Mouse (Mus musculus): ENCODE data around the gene Znrf3. TPM values are rescaled to one million over a fixed set of nuclear protein-coding genes. Genes with fewer than 3 reads are reported as not detected.

Znrf3 gene
- polyA plus RNA-seq, 1 experiment from 2014 or later = 11.7 TPM

DNA sequence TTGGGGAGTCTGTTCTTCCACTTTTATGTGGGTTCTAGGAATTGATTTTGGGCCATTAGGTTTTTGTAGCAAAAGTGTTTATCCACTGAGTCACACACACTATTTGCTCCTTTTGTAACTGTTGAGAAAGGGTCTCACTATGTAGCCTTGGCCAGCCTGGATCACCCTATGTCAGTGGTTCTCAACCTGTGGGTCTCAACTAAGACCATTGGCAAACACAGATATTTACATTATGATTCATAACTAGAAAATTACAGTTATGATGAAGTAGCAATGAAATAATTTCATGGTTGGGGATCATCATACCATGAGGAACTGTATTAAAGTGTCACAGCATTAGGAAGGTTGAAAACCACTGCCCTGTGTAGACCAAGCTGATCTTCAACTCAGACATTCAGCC, 140.1 kb downstream of the Znrf3 start:
- H3K27ac ChIP-seq (replicated peaks; ENCODE audit: low read depth, low read length) = no peak overlapping the region

DNA sequence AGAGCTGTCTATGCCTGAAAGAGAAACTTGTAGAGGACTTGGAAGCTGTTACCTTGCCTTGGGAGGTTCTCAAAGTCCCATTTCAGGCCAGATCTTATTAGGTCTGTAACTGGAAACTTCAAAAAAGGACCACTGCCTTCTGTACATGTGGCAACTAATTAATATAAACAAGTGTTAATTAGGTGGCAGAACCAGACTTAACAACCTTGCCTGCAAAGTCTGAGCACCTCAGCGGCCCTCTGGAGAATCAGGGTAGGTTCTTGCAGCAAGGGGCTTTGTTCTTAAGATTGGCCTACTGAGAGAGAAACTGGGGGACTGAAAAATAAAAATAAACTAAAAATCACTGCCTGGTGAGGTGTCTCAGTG, 146.7 kb downstream of the Znrf3 start:
- Histone ChIP-seq H3K9ac (replicated peaks; ENCODE audit: low read length) (no peak overlapping the region), H3K36me3 (replicated peaks; ENCODE audit: control insufficient read depth, insufficient read depth, low read depth, low read length) (no peaks in the 10 kb centered on the region), H3K4me1 (ENCODE audit: control insufficient read depth, insufficient read depth, low read length) (peaks cover 2% of the 10 kb centered on the region; the same call in 1 of the 2 replicates), H3K27ac (replicated peaks; ENCODE audit: low read depth, low read length) (no peak overlapping the region), H3K4me2 (ENCODE audit: low read depth, low read length) (no peak overlapping the region), H3K9me3 (replicated peaks; ENCODE audit: control insufficient read depth, low read length) (no peaks in the 10 kb centered on the region), H3K27me3 (ENCODE audit: control insufficient read depth, insufficient read depth, low read length) (no peaks in the 10 kb centered on the region), H3K4me3 (ENCODE audit: low read depth, low read length) (no peak overlapping the region)
- DNase-seq (ENCODE audit: low spot score) = no peak
- 42% methylated on average over 1 of the region's 1 CpGs for WGBS
- ATAC-seq (replicated peaks; ENCODE audit: insufficient number of reproducible peaks, low FRiP score, low TSS enrichment, low read depth) = no peak

More for the DNA sequence above, 140.1 kb downstream of the Znrf3 start:
- no peak overlapping the region for H3K4me2 ChIP-seq (ENCODE audit: low read depth, low read length)
- no peak for ATAC-seq (replicated peaks; ENCODE audit: insufficient number of reproducible peaks, low FRiP score, low TSS enrichment, low read depth)
- no peak overlapping the region for H3K9ac ChIP-seq (replicated peaks; ENCODE audit: low read length)
- H3K9me3 ChIP-seq (replicated peaks; ENCODE audit: control insufficient read depth, low read length) = no peaks in the 10 kb centered on the region
- DNase-seq (ENCODE audit: low spot score) = no peak
- H3K27me3 ChIP-seq (ENCODE audit: control insufficient read depth, insufficient read depth, low read length) = no peaks in the 10 kb centered on the region
- no peak overlapping the region for H3K4me3 ChIP-seq (ENCODE audit: low read depth, low read length)
- no peaks in the 10 kb centered on the region for H3K36me3 ChIP-seq (replicated peaks; ENCODE audit: control insufficient read depth, insufficient read depth, low read depth, low read length)
- no peaks in the 10 kb centered on the region for H3K4me1 ChIP-seq (ENCODE audit: control insufficient read depth, insufficient read depth, low read length)

DNA sequence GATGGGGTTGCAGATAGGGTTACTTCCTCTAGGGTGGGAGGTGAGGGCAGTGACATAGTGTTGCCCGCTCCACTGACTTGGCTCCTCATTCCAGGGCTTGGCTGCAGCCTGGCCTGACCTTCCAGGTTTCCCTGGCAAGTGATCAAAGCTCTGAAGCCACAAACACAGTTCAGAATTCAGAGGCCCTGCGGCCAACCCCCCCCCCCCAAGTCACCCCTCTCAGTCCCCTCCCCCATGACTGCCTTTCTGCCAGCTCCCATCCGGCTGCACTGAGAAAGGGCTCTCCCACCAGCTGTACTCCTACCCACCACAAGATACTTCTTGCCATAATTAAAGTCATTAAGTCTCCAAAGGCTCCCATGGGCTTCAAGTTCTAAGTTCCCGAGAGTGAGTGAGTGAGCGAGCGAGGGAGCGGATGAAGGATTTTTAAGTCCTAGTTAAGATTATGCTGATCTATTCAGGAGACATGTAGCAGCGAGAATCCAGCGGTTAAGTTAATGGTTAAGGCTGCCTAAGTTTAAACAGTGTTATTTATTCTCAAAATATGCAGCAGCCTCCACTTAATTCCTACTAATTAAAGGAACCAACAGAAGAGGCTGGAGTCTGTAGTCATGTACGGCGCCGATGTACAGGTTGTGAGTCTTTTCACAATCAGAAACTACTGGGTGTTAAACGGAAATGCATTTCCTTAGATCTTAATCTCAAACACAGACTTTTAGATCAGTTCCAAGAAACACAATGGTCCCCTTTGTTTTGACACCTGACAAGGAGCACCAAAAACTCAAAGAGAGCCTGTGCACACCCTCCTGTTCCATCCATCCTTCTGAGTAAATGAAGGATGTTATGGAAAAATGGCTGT, 147.3 kb downstream of the Znrf3 start:
- Histone ChIP-seq H3K9ac (replicated peaks; ENCODE audit: low read length) (no peak overlapping the region), H3K36me3 (replicated peaks; ENCODE audit: control insufficient read depth, insufficient read depth, low read depth, low read length) (no peaks in the 10 kb centered on the region), H3K9me3 (replicated peaks; ENCODE audit: control insufficient read depth, low read length) (no peaks in the 10 kb centered on the region), H3K4me1 (ENCODE audit: control insufficient read depth, insufficient read depth, low read length) (peaks cover 2% of the 10 kb centered on the region; the same call in 1 of the 2 replicates), H3K4me2 (ENCODE audit: low read depth, low read length) (no peak overlapping the region), H3K27me3 (ENCODE audit: control insufficient read depth, insufficient read depth, low read length) (no peaks in the 10 kb centered on the region), H3K27ac (replicated peaks; ENCODE audit: low read depth, low read length) (no peak overlapping the region; the same call in 1 of the 2 replicates), H3K4me3 (ENCODE audit: low read depth, low read length) (no peak overlapping the region)
- peak; percentile 67 for DNase-seq (ENCODE audit: low spot score)
- WGBS = 13% methylated on average over 13 of the region's 13 CpGs
- peak; percentile 65 for ATAC-seq (replicated peaks; ENCODE audit: insufficient number of reproducible peaks, low FRiP score, low TSS enrichment, low read depth)

DNA sequence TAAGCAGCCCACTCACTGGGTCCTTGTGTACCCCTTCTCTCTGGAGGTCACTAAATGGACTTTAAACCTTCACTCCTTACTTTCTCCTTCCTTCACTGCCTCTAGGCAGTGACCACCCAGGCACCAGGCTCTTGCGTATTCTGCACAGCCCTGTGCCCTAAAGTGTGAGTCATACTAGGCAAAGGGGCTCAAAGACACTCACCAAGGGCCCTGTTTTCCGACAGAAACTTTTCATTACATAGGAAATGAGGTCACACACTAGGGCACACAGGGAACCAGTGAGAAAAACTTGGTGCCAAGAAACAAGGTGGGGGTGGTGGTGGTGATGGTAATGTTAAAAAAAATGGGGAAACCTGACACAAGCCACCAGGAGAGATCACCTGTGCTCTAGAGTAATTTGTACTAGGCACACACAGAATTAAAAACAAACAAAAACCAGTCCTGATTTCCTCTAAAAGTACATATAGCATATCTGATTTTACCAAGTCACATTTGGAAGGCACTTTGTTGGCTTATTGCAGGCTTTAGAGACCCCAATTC, 148.0 kb downstream of the Znrf3 start:
- Histone ChIP-seq H3K9ac (replicated peaks; ENCODE audit: low read length) (no peak overlapping the region), H3K9me3 (replicated peaks; ENCODE audit: control insufficient read depth, low read length) (no peaks in the 10 kb centered on the region), H3K36me3 (replicated peaks; ENCODE audit: control insufficient read depth, insufficient read depth, low read depth, low read length) (no peaks in the 10 kb centered on the region), H3K4me2 (ENCODE audit: low read depth, low read length) (no peak overlapping the region), H3K27ac (replicated peaks; ENCODE audit: low read depth, low read length) (no peak overlapping the region), H3K4me3 (ENCODE audit: low read depth, low read length) (no peak overlapping the region), H3K4me1 (ENCODE audit: control insufficient read depth, insufficient read depth, low read length) (peaks cover 2% of the 10 kb centered on the region; the same call in 1 of the 2 replicates), H3K27me3 (ENCODE audit: control insufficient read depth, insufficient read depth, low read length) (no peaks in the 10 kb centered on the region)
- 0 out of 2 replicates have a peak, but pooled peaks have one; percentile 18 for ATAC-seq (replicated peaks; ENCODE audit: insufficient number of reproducible peaks, low FRiP score, low TSS enrichment, low read depth)
- 22% methylated on average over 2 of the region's 2 CpGs for WGBS
- no peak for DNase-seq (ENCODE audit: low spot score)

DNA sequence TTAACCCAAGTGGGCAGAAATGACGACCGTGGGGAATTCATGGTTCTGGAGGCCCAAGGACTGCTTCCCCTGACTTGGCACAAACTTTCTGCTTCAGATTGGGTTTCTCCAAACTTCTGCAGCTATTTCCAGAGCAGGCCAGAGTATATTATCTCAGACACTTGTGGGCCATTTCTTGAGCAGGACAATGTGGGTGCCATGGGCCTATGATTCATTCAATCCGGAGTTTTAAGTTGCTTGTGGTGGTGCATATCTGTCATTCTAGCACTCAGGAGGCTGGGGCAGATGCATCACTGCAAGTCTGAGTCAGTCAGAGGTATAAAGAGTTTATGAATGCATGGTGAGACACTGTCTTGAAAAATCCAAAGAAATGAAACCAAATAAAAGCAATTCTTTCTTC, 149.8 kb downstream of the Znrf3 start:
- H3K4me1 ChIP-seq (ENCODE audit: control insufficient read depth, insufficient read depth, low read length) = peaks cover 2% of the 10 kb centered on the region; the same call in 1 of the 2 replicates
- H3K36me3 ChIP-seq (replicated peaks; ENCODE audit: control insufficient read depth, insufficient read depth, low read depth, low read length) = no peaks in the 10 kb centered on the region
- DNase-seq (ENCODE audit: low spot score) = no peak
- H3K9ac ChIP-seq (replicated peaks; ENCODE audit: low read length) = no peak overlapping the region
- H3K27me3 ChIP-seq (ENCODE audit: control insufficient read depth, insufficient read depth, low read length) = no peaks in the 10 kb centered on the region
- WGBS = 83% methylated on average over 3 of the region's 3 CpGs
- no peak overlapping the region for H3K4me2 ChIP-seq (ENCODE audit: low read depth, low read length)
- H3K27ac ChIP-seq (replicated peaks; ENCODE audit: low read depth, low read length) = no peak overlapping the region
- no peak overlapping the region for H3K4me3 ChIP-seq (ENCODE audit: low read depth, low read length)
- H3K9me3 ChIP-seq (replicated peaks; ENCODE audit: control insufficient read depth, low read length) = no peaks in the 10 kb centered on the region
- no peak for ATAC-seq (replicated peaks; ENCODE audit: insufficient number of reproducible peaks, low FRiP score, low TSS enrichment, low read depth)

DNA sequence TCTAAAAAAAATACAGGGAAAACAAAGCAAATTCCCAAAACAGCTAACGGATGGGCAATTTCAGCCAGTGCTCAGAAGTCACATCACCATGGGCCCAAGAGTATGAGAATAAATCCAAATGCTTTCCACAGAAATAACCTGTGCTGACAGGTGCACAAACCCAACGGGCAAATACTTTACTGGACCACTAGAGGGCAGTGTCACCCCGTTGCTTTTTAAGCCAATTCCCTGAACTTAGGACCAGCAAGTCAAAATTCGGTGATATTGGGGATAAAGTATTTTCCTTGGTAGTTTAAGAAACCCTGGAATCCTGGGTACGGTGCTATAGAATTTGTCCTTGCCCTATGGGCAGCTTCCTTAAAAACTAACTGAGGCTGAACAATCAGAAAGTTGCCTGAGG, 154.0 kb downstream of the Znrf3 start:
- DNase-seq (ENCODE audit: low spot score) (peak; percentile 83), ATAC-seq (replicated peaks; ENCODE audit: insufficient number of reproducible peaks, low FRiP score, low TSS enrichment, low read depth) (no peak)
- no peaks in the 10 kb centered on the region for H3K4me1 ChIP-seq (ENCODE audit: control insufficient read depth, insufficient read depth, low read length)
- no peak overlapping the region for H3K4me3 ChIP-seq (ENCODE audit: low read depth, low read length)
- no peak overlapping the region for H3K4me2 ChIP-seq (ENCODE audit: low read depth, low read length)
- WGBS = 16% methylated on average over 5 of the region's 5 CpGs
- H3K36me3 ChIP-seq (replicated peaks; ENCODE audit: control insufficient read depth, insufficient read depth, low read depth, low read length) = no peaks in the 10 kb centered on the region; the same call in 1 of the 2 replicates
- no peak overlapping the region for H3K27ac ChIP-seq (replicated peaks; ENCODE audit: low read depth, low read length)
- H3K9me3 ChIP-seq (replicated peaks; ENCODE audit: control insufficient read depth, low read length) = no peaks in the 10 kb centered on the region
- H3K9ac ChIP-seq (replicated peaks; ENCODE audit: low read length) = no peak overlapping the region
- no peaks in the 10 kb centered on the region for H3K27me3 ChIP-seq (ENCODE audit: control insufficient read depth, insufficient read depth, low read length)

DNA sequence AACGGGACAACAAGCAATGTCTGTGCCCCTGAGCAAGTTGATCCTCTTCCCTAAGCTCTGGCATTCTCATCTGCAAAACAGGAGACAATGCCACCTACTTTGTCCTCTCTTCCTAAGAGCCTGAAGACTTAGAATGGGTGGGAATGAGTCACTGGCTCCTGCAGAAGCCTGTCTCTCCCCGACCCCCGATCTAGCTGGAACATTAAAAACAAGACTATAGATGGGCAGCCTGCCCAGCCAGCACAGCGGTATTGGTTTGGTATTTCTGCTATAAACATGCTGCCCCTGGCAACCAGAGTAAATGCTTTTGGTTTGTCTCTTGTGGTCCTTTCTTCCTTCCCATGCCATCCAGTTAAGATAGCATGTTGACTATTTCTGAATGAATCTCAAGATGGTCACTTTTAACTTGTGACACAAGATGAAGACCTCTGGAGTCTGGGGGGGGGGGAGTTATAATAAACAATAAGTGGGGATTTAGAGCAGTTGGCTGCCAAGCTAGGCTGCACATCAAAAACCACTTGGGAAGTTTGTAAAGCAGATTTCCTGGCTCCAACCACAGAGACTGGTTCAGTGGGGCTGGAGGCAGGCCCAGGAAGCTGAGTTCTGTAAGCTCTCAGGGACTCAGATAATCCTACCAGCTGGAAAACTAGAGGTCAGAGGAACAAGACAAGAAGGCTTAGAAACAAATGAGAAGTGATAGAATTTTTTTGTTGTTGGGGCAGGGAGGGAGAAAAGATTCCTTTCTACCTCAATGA, 154.6 kb downstream of the Znrf3 start:
- no peak for ATAC-seq (replicated peaks; ENCODE audit: insufficient number of reproducible peaks, low FRiP score, low TSS enrichment, low read depth)

DNA sequence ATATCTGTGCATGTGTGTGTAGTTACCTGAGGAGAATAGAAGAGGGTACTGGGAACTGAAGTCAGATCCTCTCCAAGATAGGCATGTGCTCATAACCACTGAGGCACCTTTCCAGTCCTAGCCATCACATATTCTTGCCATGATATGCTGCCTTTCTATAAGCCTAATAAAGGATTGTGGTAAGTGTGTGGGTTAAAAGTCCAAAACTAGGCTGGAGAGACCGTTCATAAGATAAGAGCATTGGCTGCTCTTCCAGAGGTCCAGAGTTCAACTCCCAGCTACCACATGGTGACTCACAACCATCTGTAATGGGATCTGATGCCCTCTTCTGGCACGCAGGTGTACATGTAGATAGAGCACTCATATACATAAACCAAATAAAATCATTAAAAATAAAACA, 160.7 kb downstream of the Znrf3 start:
- DNase-seq (ENCODE audit: low spot score) (no peak), ATAC-seq (replicated peaks; ENCODE audit: insufficient number of reproducible peaks, low FRiP score, low TSS enrichment, low read depth) (no peak)
- H3K27me3 ChIP-seq (ENCODE audit: control insufficient read depth, insufficient read depth, low read length) = no peaks in the 10 kb centered on the region
- WGBS = 89% methylated on average over 2 of the region's 2 CpGs
- no peak overlapping the region for H3K9ac ChIP-seq (replicated peaks; ENCODE audit: low read length)
- H3K4me3 ChIP-seq (ENCODE audit: low read depth, low read length) = no peak overlapping the region
- no peaks in the 10 kb centered on the region for H3K4me1 ChIP-seq (ENCODE audit: control insufficient read depth, insufficient read depth, low read length)
- H3K9me3 ChIP-seq (replicated peaks; ENCODE audit: control insufficient read depth, low read length) = no peaks in the 10 kb centered on the region
- H3K27ac ChIP-seq (replicated peaks; ENCODE audit: low read depth, low read length) = no peak overlapping the region
- H3K36me3 ChIP-seq (replicated peaks; ENCODE audit: control insufficient read depth, insufficient read depth, low read depth, low read length) = peaks cover 8% of the 10 kb centered on the region
- H3K4me2 ChIP-seq (ENCODE audit: low read depth, low read length) = no peak overlapping the region

More for the DNA sequence above, 154.6 kb downstream of the Znrf3 start:
- WGBS = 89% methylated on average over 4 of the region's 4 CpGs
- Histone ChIP-seq H3K27ac (replicated peaks; ENCODE audit: low read depth, low read length) (no peak overlapping the region), H3K36me3 (replicated peaks; ENCODE audit: control insufficient read depth, insufficient read depth, low read depth, low read length) (no peaks in the 10 kb centered on the region; the same call in 1 of the 2 replicates), H3K4me3 (ENCODE audit: low read depth, low read length) (no peak overlapping the region), H3K9me3 (replicated peaks; ENCODE audit: control insufficient read depth, low read length) (no peaks in the 10 kb centered on the region), H3K4me2 (ENCODE audit: low read depth, low read length) (no peak overlapping the region), H3K9ac (replicated peaks; ENCODE audit: low read length) (no peak overlapping the region), H3K27me3 (ENCODE audit: control insufficient read depth, insufficient read depth, low read length) (no peaks in the 10 kb centered on the region), H3K4me1 (ENCODE audit: control insufficient read depth, insufficient read depth, low read length) (no peaks in the 10 kb centered on the region)
- DNase-seq (ENCODE audit: low spot score) = no peak
